Mouse (Mus musculus) right cerebral cortex, adult 18-20 months (tissue): ENCODE measurements around the gene Sox11.

Experiments used
- DNase-seq: peaks from one replicate; pipeline ENCODE4 v3.0.0; 2022; ENCODE audit warnings: mixed read lengths

Sox11 gene

GRCm38 (mm10) chr12:27335356-27336055 lies 6.9 kb downstream of the Sox11 start:
- no peak for DNase-seq

- DNase-seq: no peak
These were observed 8.8 kb downstream of the Sox11 start for GRCm38 (mm10) chr12:27333590-27333989.

- no peak for DNase-seq
These were observed 19.0 kb downstream of the Sox11 start for GRCm38 (mm10) chr12:27323423-27323822.

GRCm38 (mm10) chr12:27320705-27321104 lies 21.7 kb downstream of the Sox11 start:
- no peak for DNase-seq

GRCm38 (mm10) chr12:27312985-27313384 lies 29.4 kb downstream of the Sox11 start:
- DNase-seq: no peak

GRCm38 (mm10) chr12:27311854-27312466 lies 30.4 kb downstream of the Sox11 start:
- DNase-seq: no peak

GRCm38 (mm10) chr12:27311316-27311832 lies 31.0 kb downstream of the Sox11 start:
- DNase-seq: no peak

- DNase-seq: no peak
These were observed 31.7 kb downstream of the Sox11 start for GRCm38 (mm10) chr12:27310703-27311102.

- DNase-seq: no peak
These were observed 32.4 kb downstream of the Sox11 start for GRCm38 (mm10) chr12:27309969-27310368.

GRCm38 (mm10) chr12:27304713-27305437 lies 37.5 kb downstream of the Sox11 start:
- no peak for DNase-seq

- DNase-seq: no peak
These were observed 39.2 kb downstream of the Sox11 start for GRCm38 (mm10) chr12:27303190-27303589.

- no peak for DNase-seq
These were observed 43.7 kb downstream of the Sox11 start for GRCm38 (mm10) chr12:27298721-27299120.

GRCm38 (mm10) chr12:27294191-27294590 lies 48.2 kb downstream of the Sox11 start:
- no peak for DNase-seq

- DNase-seq: no peak
These were observed 48.6 kb downstream of the Sox11 start for GRCm38 (mm10) chr12:27293736-27294135.

GRCm38 (mm10) chr12:27293208-27293607 lies 49.2 kb downstream of the Sox11 start:
- DNase-seq: no peak
